Comparison of ENCODE assay signal across 20 mouse cellular contexts in the genomic region with DNA sequence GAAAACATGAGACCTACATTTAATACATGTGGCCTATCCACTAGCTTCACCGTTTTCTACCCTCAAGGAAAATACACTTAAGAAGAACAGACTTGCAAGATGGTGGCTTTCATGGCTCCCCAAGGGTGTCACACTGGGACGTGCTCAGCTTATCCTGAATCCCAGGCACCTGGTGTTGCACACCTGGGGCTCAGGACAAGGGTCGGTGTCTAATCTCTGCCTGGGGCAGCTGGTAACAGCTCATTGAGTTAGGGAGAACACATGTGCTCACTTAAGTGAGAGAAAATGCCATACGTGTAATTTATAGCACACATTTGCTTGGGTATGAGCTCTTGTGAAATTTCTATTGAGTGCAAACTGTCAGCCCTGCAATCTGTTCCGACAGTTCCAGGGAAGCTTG. TPM values are rescaled to one million over a fixed set of nuclear protein-coding genes. Genes with fewer than 3 reads are reported as not detected.
"Had no signal": no experiment of that assay in that cellular context is flagged by ENCODE, and none has a peak within 500 bp of the region (broad histone marks: within the 10 kb centered on the region; RNA-seq: fewer than 3 reads in every experiment).

No protein-coding gene starts in this region.

- DNase-seq: layer of hippocampus, adult 9-11 months; layer of hippocampus, postnatal 36 days; liver, postnatal 0 days; lung, embryonic 14.5 days; midbrain, embryonic 14.5 days; thymus, adult 18-20 months; thymus, postnatal 36 days had no signal

- H3K9me3 ChIP-seq: limb, embryonic 13.5 days had no signal

- H3K36me3 ChIP-seq: limb, embryonic 13.5 days had no signal

- H3K4me3 ChIP-seq: layer of hippocampus, adult 2 months; left cerebral cortex, adult 2 months; limb, embryonic 13.5 days had no signal

- H3K27me3 ChIP-seq: limb, embryonic 13.5 days had no signal

- H3K27ac ChIP-seq: layer of hippocampus, adult 2 months; left cerebral cortex, adult 2 months; limb, embryonic 13.5 days; liver, embryonic 14.5 days; macrophage had no signal

- H3K9ac ChIP-seq: limb, embryonic 13.5 days; liver, embryonic 14.5 days; liver, postnatal 0 days; lung, embryonic 14.5 days had no signal

- H3K4me2 ChIP-seq: limb, embryonic 13.5 days; lung, embryonic 14.5 days; midbrain, embryonic 11.5 days had no signal

- ATAC-seq: liver, postnatal 0 days; lung, postnatal 0 days had no signal

RNA-seq across cellular contexts. Expression of a gene that starts 19.1 kb away (rescaled TPM):
- total RNA-seq: layer of hippocampus, adult 2 months; layer of hippocampus, postnatal 36 days; left cerebral cortex, postnatal 10 days; megakaryocyte, adult 5-6 weeks; midbrain, postnatal 0 days had no signal
- polyA plus RNA-seq: liver, embryonic 14.5 days; macrophage; midbrain, embryonic 11.5 days; midbrain, embryonic 14.5 days; midbrain, postnatal 0 days; neural tube, embryonic 11.5 days; small intestine, adult 2 months; spleen, adult 2 months had no signal
